Mouse (Mus musculus): ENCODE measurements at regions not wholly inside any gene's neighbourhood (a gene's known extent, or its start where the extent isn't known, plus 50 kb on each side); places are given as distances from the start of the nearest gene placed in this dataset.

DNA sequence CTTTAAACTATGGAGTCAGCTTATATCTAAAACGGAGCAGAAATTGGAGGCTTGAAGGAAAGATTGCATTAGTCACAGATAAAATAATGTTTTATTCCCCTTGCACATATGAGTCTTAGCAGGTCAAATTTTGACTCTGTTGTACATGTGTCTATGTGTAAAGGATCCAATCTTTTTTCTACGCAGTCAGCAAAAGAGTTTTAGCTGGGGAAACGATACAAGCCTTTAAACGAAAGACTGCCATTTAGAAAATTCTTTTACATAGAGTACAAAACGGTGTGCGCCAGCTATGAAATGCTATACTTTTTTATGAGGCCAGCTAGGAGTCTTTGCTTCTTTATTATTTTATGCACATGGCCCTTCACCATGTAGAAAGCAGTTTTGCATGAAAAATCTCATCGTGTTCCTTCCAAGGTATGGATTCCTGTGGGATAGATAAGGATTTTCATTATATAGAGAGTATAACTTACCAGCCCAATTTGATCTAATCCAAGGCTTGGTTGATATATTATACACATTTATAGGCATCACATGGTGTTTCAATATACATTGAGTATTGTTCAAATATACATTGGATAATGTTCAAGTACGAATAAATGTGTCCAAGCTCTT lies 116.0 kb upstream of the Thumpd2 start:
- DNase-seq (ENCODE audit: low read depth, low spot score) = no peak

DNA sequence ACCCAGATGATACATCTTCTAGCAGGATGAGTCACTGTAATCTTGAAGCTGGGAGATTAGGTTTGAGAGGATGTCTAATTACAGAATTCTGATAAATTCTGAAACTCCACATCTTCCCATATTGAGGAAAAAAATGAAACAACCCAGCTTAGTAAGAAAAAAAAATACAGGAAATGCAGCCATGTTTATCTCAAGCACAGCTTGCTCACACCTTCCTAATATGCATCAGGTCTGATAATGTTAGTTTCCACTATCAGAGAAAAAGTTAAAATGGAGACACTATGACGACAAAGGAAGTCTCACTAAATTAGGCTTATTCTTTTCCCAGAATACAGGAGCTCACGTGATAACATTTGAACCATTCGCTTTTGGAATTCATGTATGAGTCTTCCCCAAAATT lies 111.4 kb upstream of the Thumpd2 start:
- DNase-seq (ENCODE audit: low read depth, low spot score) = no peak

DNA sequence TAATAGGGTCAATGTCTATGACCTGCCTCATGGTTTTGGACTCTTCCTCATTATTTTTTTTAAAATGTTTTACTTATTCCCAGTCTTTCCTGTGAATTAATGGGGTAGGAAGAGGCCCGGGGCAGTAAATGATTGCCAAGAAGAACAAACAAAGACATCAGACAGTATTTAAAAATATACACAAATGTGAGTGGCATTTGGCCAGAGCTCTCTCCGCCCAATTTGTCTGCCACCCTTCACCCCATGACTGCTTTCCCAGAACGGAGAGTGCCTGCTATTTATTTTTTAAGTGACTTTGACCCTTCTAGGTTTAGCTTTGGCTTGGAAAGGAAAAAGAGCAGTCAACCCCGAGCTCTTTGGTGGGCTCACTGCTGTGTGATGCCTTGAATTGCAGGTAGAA lies 111.0 kb upstream of the Thumpd2 start:
- DNase-seq (ENCODE audit: low read depth, low spot score) = no peak

DNA sequence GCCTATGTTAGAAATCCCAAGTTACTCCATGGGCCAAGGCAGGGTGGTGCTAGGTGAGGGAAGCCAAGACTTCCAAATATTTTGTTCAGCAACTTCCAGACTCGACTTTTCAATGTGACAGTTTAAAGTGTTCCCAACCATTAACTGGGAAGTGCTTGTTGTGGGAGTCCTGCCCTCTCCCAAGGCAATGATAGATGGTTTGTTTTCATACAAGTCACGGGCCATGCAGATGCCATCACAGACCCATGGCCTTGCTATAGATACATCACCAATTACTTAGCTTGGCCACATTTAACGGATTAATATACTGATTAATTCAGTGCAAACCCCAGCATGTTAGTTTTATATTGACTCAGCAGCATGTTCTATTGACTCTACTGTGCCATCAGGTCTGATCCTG lies 108.1 kb upstream of the Thumpd2 start:
- DNase-seq (ENCODE audit: low read depth, low spot score) = no peak

DNA sequence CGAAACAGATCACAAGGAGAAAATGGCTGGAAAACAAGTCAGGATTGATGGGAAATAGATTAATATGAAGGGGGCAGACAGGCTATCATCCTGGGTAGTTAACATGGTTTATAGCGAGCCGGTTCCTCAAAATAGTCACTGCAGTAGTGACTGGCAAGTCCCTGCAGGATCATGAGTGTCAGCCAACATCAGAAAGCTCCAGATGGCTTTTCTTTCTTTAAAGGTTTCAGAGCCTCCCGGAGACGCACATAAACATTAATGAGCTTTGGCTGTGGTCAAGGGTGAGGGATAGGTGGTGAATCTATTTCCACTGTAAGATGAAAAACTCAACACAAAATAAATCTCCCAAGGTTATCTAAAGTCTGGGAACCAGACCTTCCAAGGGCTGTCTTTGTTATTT lies 104.2 kb upstream of the Thumpd2 start:
- no peak for DNase-seq (ENCODE audit: low read depth, low spot score)

DNA sequence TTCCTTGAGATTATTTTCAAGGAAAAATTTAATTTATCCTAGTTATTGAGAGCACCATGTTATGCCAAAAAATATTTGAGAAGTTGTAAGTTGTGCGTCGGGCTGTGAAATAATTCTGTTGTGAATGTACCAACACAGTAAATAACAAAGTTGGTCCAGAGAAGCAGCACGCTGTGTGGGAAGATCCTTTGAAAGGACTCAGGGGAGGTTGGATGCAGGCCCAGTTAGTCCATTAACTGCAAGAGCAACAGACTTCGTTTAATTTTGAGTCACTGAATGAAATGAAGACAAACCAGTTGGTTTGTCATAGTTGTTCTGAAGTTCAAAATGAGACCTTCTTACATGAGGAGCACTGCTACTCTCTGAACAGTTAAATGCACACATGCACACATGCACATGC lies 85.8 kb upstream of the Thumpd2 start:
- no peak for DNase-seq (ENCODE audit: low read depth, low spot score)

DNA sequence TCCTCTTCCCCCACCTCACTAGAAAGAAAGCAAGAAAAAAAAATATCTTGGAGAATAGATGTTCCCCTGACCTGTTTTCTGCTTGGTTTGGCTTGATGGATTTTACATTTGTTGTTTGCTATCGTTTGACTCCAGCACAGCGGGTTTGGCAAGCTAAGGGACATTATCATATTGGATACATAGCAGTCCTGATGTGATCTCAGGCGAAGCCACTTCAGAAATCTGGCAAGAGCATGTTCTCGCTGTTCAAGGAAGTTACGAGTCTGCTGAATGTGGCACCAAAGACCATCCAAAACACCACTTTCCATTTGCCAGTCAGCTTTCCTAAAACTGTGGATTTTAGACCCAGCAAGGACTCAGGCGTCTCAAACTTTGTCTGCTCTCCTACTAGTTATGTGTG lies 69.8 kb upstream of the Thumpd2 start:
- no peak for DNase-seq (ENCODE audit: low read depth, low spot score)

DNA sequence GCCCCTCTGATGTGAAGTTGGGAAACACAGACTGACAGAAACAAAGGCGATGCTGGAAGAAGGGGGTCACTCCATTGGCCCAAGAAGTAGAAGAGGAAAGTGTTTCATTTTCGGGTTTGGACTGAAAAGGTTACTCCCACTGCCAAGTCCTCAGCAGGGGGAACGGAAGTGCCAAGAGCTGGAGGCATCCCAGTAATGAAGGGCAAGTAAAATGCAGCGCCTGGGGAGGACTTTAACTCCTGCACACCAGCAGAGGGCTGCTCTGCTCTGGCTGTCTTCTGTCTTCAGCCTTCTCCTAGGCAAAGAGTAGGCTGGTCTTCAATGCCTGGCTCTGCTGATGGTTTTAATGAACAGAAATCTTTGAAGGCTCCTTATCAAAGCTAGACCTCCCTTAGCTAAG lies 68.3 kb upstream of the Thumpd2 start:
- DNase-seq (ENCODE audit: low read depth, low spot score) = no peak
